In genomic region chr3:147278602-147279001, GRCm38 (mm10) we compare ENCODE assay signal across 26 mouse cellular contexts.
A peak's percentile ranks its signal among the peaks of the same experiment; 100 is the strongest.
DNase-seq lines count a peak whose midpoint lies in the region; ATAC-seq lines count a peak whose summit lies in the region.
"Had no signal": no experiment of that assay in that cellular context is flagged by ENCODE, and none has a peak within 500 bp of the region (broad histone marks: within the 10 kb centered on the region; RNA-seq: fewer than 3 reads in every experiment).

No protein-coding gene starts in this region.

- peak; percentile 35; the same call in 1 of the 2 replicates for ATAC-seq in midbrain, embryonic 11.5 days (ENCODE audit: low FRiP score)
- ATAC-seq in midbrain, embryonic 15.5 days (replicated peaks), result no peak
- peak; percentile 40; the same call in 1 of the 2 replicates for ATAC-seq in stomach, embryonic 16.5 days (ENCODE audit: insufficient read depth, low FRiP score)
- ATAC-seq: forebrain, embryonic 14.5 days; hindbrain, embryonic 16.5 days; intestine, embryonic 15.5 days; Patski had no signal

- no peak overlapping the region for H3K4me2 ChIP-seq in midbrain, embryonic 11.5 days
- H3K4me2 ChIP-seq in midbrain, embryonic 15.5 days, result no peak overlapping the region
- no peak overlapping the region for H3K4me2 ChIP-seq in stomach, embryonic 16.5 days (ENCODE audit: low read depth, low read length)
- H3K4me2 ChIP-seq: heart, embryonic 11.5 days; heart, embryonic 15.5 days; hindbrain, embryonic 13.5 days; intestine, embryonic 15.5 days had no signal

- H3K9me3 ChIP-seq in midbrain, embryonic 11.5 days (ENCODE audit: control insufficient read depth, low read length), result no peaks in the 10 kb centered on the region
- H3K9me3 ChIP-seq in midbrain, embryonic 15.5 days, result no peaks in the 10 kb centered on the region
- H3K9me3 ChIP-seq in stomach, embryonic 16.5 days (replicated peaks; ENCODE audit: control insufficient read depth, low read length), result no peaks in the 10 kb centered on the region
- H3K9me3 ChIP-seq: forebrain, embryonic 10.5 days; heart, embryonic 15.5 days; hindbrain, embryonic 10.5 days; hindbrain, embryonic 13.5 days; intestine, embryonic 15.5 days had no signal

- no peak overlapping the region for H3K4me3 ChIP-seq in midbrain, embryonic 11.5 days (ENCODE audit: low read depth, low read length)
- H3K4me3 ChIP-seq in midbrain, embryonic 15.5 days, result no peak overlapping the region
- no peak overlapping the region for H3K4me3 ChIP-seq in stomach, embryonic 16.5 days (replicated peaks; ENCODE audit: low read length)
- H3K4me3 ChIP-seq: forebrain, embryonic 10.5 days; heart, embryonic 15.5 days; hindbrain, embryonic 10.5 days; hindbrain, embryonic 13.5 days; intestine, embryonic 15.5 days had no signal

- no peaks in the 10 kb centered on the region for H3K36me3 ChIP-seq in midbrain, embryonic 11.5 days (ENCODE audit: control insufficient read depth, insufficient read depth, low read length)
- no peaks in the 10 kb centered on the region for H3K36me3 ChIP-seq in midbrain, embryonic 15.5 days (replicated peaks)
- H3K36me3 ChIP-seq in stomach, embryonic 16.5 days (ENCODE audit: control insufficient read depth, insufficient read depth, low read length), result no peaks in the 10 kb centered on the region
- H3K36me3 ChIP-seq: forebrain, embryonic 10.5 days; G1E; heart, embryonic 15.5 days; hindbrain, embryonic 10.5 days; hindbrain, embryonic 13.5 days; intestine, embryonic 15.5 days had no signal

- no peak overlapping the region for H3K9ac ChIP-seq in midbrain, embryonic 11.5 days (ENCODE audit: low read length)
- no peak overlapping the region for H3K9ac ChIP-seq in midbrain, embryonic 15.5 days
- no peak overlapping the region for H3K9ac ChIP-seq in stomach, embryonic 16.5 days (ENCODE audit: low read length)
- H3K9ac ChIP-seq: heart, embryonic 15.5 days; hindbrain, embryonic 13.5 days; intestine, embryonic 15.5 days had no signal

- H3K27me3 ChIP-seq in midbrain, embryonic 11.5 days (ENCODE audit: control insufficient read depth, insufficient read depth, low read length), result no peaks in the 10 kb centered on the region
- H3K27me3 ChIP-seq in midbrain, embryonic 15.5 days (replicated peaks), result no peaks in the 10 kb centered on the region
- no peaks in the 10 kb centered on the region for H3K27me3 ChIP-seq in stomach, embryonic 16.5 days (ENCODE audit: control insufficient read depth, insufficient read depth, low read length)
- H3K27me3 ChIP-seq: CH12.LX; hindbrain, embryonic 13.5 days; intestine, embryonic 15.5 days; Patski had no signal

- no peak overlapping the region for H3K27ac ChIP-seq in midbrain, embryonic 11.5 days (ENCODE audit: low read depth, low read length)
- H3K27ac ChIP-seq in midbrain, embryonic 15.5 days, result no peak overlapping the region
- H3K27ac ChIP-seq in stomach, embryonic 16.5 days (ENCODE audit: low read length), result no peak overlapping the region
- H3K27ac ChIP-seq: forebrain, embryonic 10.5 days; heart, embryonic 15.5 days; hindbrain, embryonic 10.5 days; hindbrain, embryonic 13.5 days; intestine, embryonic 15.5 days had no signal

- no peaks in the 10 kb centered on the region for H3K4me1 ChIP-seq in midbrain, embryonic 11.5 days (ENCODE audit: control insufficient read depth, insufficient read depth, low read length)
- H3K4me1 ChIP-seq in midbrain, embryonic 15.5 days, result no peaks in the 10 kb centered on the region
- no peaks in the 10 kb centered on the region for H3K4me1 ChIP-seq in stomach, embryonic 16.5 days (ENCODE audit: control insufficient read depth, insufficient read depth, low read length)
- H3K4me1 ChIP-seq: hindbrain, embryonic 10.5 days; hindbrain, embryonic 13.5 days; intestine, embryonic 15.5 days had no signal

- DNase-seq in heart, adult 11 months, result peak; percentile 39
- no peak for DNase-seq in heart, adult 18-20 months
- no peak for DNase-seq in midbrain, embryonic 11.5 days (ENCODE audit: low spot score, missing footprints)
- no peak for DNase-seq in thymus, postnatal 4 days
- DNase-seq: adrenal gland, postnatal 10 days; adrenal gland, postnatal 36 days; B cell, adult 2 months; cerebellum, adult 18-20 months; cerebellum, adult 9-10 months; cerebellum, postnatal 14 days; gastrocnemius, postnatal 25 days; heart, postnatal 10 days; heart, postnatal 36 days had no signal
